Comparison of ENCODE assay signal across 10 mouse cellular contexts in the genomic region with DNA sequence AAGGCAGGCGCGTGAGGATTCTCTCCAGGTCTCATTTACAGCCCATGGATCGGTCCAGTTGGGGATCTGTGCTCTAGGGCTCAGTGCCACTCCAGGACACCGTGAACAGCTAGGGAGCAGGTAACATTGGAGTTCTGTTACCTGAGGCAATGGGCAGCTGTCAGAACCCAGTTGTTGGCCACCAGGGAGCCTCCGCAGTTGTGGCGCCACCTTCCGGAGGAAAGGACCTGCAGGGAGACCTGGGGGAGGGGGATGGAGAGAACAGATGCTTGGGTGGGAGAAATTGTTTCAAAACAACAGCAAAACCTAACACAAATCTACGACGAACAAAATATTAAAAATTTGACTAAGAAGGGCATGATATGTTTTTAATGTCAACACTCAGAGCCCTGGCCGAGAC. TPM values are rescaled to one million over a fixed set of nuclear protein-coding genes. Genes with fewer than 3 reads are reported as not detected.
A peak's percentile ranks its signal among the peaks of the same experiment; 100 is the strongest.
DNase-seq lines count a peak whose midpoint lies in the region; ATAC-seq and TF ChIP-seq lines count a peak whose summit lies in the region.
"Had no signal": no experiment of that assay in that cellular context is flagged by ENCODE, and none has a peak within 500 bp of the region (broad histone marks: within the 10 kb centered on the region; RNA-seq: fewer than 3 reads in every experiment).

No protein-coding gene starts in this region.

- no peak overlapping the region for H3K9ac ChIP-seq in heart, embryonic 11.5 days (ENCODE audit: low read depth, low read length)

- no peak overlapping the region for H3K4me3 ChIP-seq in heart, embryonic 10.5 days
- no peak overlapping the region for H3K4me3 ChIP-seq in heart, embryonic 11.5 days (ENCODE audit: low read depth, low read length)
- no peak overlapping the region for H3K4me3 ChIP-seq in thymus, adult 2 months (ENCODE audit: control insufficient read depth, insufficient read depth, low read length)
- no peak overlapping the region for H3K4me3 ChIP-seq in forebrain, embryonic 10.5 days

- no peak for ATAC-seq in heart, embryonic 11.5 days (replicated peaks; ENCODE audit: insufficient number of reproducible peaks, low FRiP score, low TSS enrichment)
- ATAC-seq: Patski had no signal

- peaks cover 15% of the 10 kb centered on the region for H3K4me1 ChIP-seq in heart, embryonic 10.5 days
- no peaks in the 10 kb centered on the region for H3K4me1 ChIP-seq in heart, embryonic 11.5 days (ENCODE audit: control insufficient read depth, insufficient read depth, low read length)
- no peaks in the 10 kb centered on the region for H3K4me1 ChIP-seq in thymus, adult 2 months (replicated peaks; ENCODE audit: control insufficient read depth, insufficient read depth, low read length)
- peaks cover 17% of the 10 kb centered on the region for H3K4me1 ChIP-seq in forebrain, embryonic 10.5 days

- H3K9me3 ChIP-seq in heart, embryonic 10.5 days = no peaks in the 10 kb centered on the region
- no peaks in the 10 kb centered on the region for H3K9me3 ChIP-seq in heart, embryonic 11.5 days (replicated peaks; ENCODE audit: control insufficient read depth, low read length)
- H3K9me3 ChIP-seq in forebrain, embryonic 10.5 days = no peaks in the 10 kb centered on the region

- no peak overlapping the region for H3K4me2 ChIP-seq in heart, embryonic 11.5 days

- DNase-seq in heart, embryonic 10.5 days (ENCODE audit: low spot score) = no peak
- peak; percentile 21 for DNase-seq in thymus, adult 2 months
- no peak for DNase-seq in thymus, adult 18-20 months
- DNase-seq in kidney, postnatal 36 days = peak; percentile 17 to 68
- peak; percentile 16 for DNase-seq in thymus, postnatal 25 days
- DNase-seq in adipocyte (ENCODE audit: low spot score) = no peak
- no peak for DNase-seq in forebrain, embryonic 10.5 days (ENCODE audit: extremely low spot score, low spot score)
- DNase-seq: cerebellum, postnatal 14 days had no signal

- H3K27me3 ChIP-seq in heart, embryonic 10.5 days (ENCODE audit: insufficient read depth, poor library complexity, severe bottlenecking) = no peaks in the 10 kb centered on the region
- H3K27me3 ChIP-seq in heart, embryonic 11.5 days (ENCODE audit: control insufficient read depth, insufficient read depth, low read length) = no peaks in the 10 kb centered on the region
- no peaks in the 10 kb centered on the region for H3K27me3 ChIP-seq in thymus, adult 2 months (ENCODE audit: control insufficient read depth, insufficient read depth, low read length)
- H3K27me3 ChIP-seq in forebrain, embryonic 10.5 days (ENCODE audit: poor library complexity, severe bottlenecking) = no peaks in the 10 kb centered on the region
- H3K27me3 ChIP-seq: Patski had no signal

- H3K36me3 ChIP-seq in heart, embryonic 10.5 days = no peaks in the 10 kb centered on the region
- no peaks in the 10 kb centered on the region for H3K36me3 ChIP-seq in heart, embryonic 11.5 days (ENCODE audit: control insufficient read depth, insufficient read depth, low read length)
- no peaks in the 10 kb centered on the region for H3K36me3 ChIP-seq in thymus, adult 2 months (ENCODE audit: control insufficient read depth, insufficient read depth, low read length)
- no peaks in the 10 kb centered on the region for H3K36me3 ChIP-seq in forebrain, embryonic 10.5 days (replicated peaks)

- no peak for TF ChIP-seq CTCF in thymus, adult 2 months (IDR thresholded peaks at IDR 0.05; ENCODE audit: borderline replicate concordance, control insufficient read depth, extremely low read depth, insufficient read depth, low read length, poor library complexity)

- no peak for TF ChIP-seq POLR2A in thymus, adult 2 months (IDR thresholded peaks at IDR 0.05; ENCODE audit: control insufficient read depth, extremely low read depth, insufficient read depth, low read length, poor library complexity)

- 62% methylated on average over 10 of the region's 10 CpGs for WGBS in heart, embryonic 10.5 days
- 61% methylated on average over 10 of the region's 10 CpGs for WGBS in heart, embryonic 11.5 days (ENCODE audit: insufficient replicate concordance)
- 91% methylated on average over 10 of the region's 10 CpGs for WGBS in thymus, adult 2 months
- 79% methylated on average over 10 of the region's 10 CpGs for WGBS in forebrain, embryonic 10.5 days

- H3K27ac ChIP-seq in heart, embryonic 10.5 days = 0 out of 2 replicates have a peak overlapping the region, but pooled peaks have one; percentile 11
- no peak overlapping the region for H3K27ac ChIP-seq in heart, embryonic 11.5 days (ENCODE audit: low read depth, low read length)
- H3K27ac ChIP-seq in thymus, adult 2 months (ENCODE audit: control insufficient read depth, insufficient read depth, low read length) = no peak overlapping the region
- H3K27ac ChIP-seq in forebrain, embryonic 10.5 days = no peak overlapping the region

RNA-seq across cellular contexts. Expression of a gene that starts 3.9 kb away (rescaled TPM):
- not detected in 2 replicates for polyA plus RNA-seq in heart, embryonic 10.5 days (2016; fragmentation: Nextera tagmentation; extraction: Ambion mirVana)
- polyA plus RNA-seq in heart, embryonic 11.5 days (2014; fragmentation: Nextera tagmentation; extraction: Ambion mirVana) = not detected in 2 replicates
- 0.46 and 2.1 TPM in 2 replicates for polyA plus RNA-seq in thymus, adult 2 months (2012; rRNA removed)
- polyA plus RNA-seq in forebrain, embryonic 10.5 days (2016; fragmentation: Nextera tagmentation; extraction: Ambion mirVana) = not detected in 2 replicates
- polyA plus RNA-seq: Patski had no signal

RNA-seq across cellular contexts. Expression of a gene that starts 24.1 kb away (rescaled TPM):
- not detected in 2 replicates for polyA plus RNA-seq in heart, embryonic 10.5 days (2016; fragmentation: Nextera tagmentation; extraction: Ambion mirVana)
- polyA plus RNA-seq in heart, embryonic 11.5 days (2014; fragmentation: Nextera tagmentation; extraction: Ambion mirVana) = not detected in 2 replicates
- polyA plus RNA-seq in thymus, adult 2 months (2012; rRNA removed) = 0.35 and 0.43 TPM in 2 replicates
- not detected in 2 replicates for polyA plus RNA-seq in forebrain, embryonic 10.5 days (2016; fragmentation: Nextera tagmentation; extraction: Ambion mirVana)
- polyA plus RNA-seq: Patski had no signal

RNA-seq across cellular contexts. Expression of a gene that starts 28.7 kb away (rescaled TPM):
- polyA plus RNA-seq in heart, embryonic 10.5 days (2016; fragmentation: Nextera tagmentation; extraction: Ambion mirVana) = 21.4 and 22.5 TPM in 2 replicates
- polyA plus RNA-seq in heart, embryonic 11.5 days (2014; fragmentation: Nextera tagmentation; extraction: Ambion mirVana) = 15.4 and 17.5 TPM in 2 replicates
- polyA plus RNA-seq in thymus, adult 2 months (2012; rRNA removed) = 16.0 and 16.9 TPM in 2 replicates
- 23.4 and 24.8 TPM in 2 replicates for polyA plus RNA-seq in forebrain, embryonic 10.5 days (2016; fragmentation: Nextera tagmentation; extraction: Ambion mirVana)

RNA-seq across cellular contexts. Expression of a gene that starts 31.4 kb away (rescaled TPM):
- 5.0 and 5.4 TPM in 2 replicates for polyA plus RNA-seq in heart, embryonic 10.5 days (2016; fragmentation: Nextera tagmentation; extraction: Ambion mirVana)
- polyA plus RNA-seq in heart, embryonic 11.5 days (2014; fragmentation: Nextera tagmentation; extraction: Ambion mirVana) = 3.2 and 4.3 TPM in 2 replicates
- 11.8 and 11.9 TPM in 2 replicates for polyA plus RNA-seq in thymus, adult 2 months (2012; rRNA removed)
- 4.8 TPM in 2 replicates for polyA plus RNA-seq in forebrain, embryonic 10.5 days (2016; fragmentation: Nextera tagmentation; extraction: Ambion mirVana)

RNA-seq across cellular contexts. Expression of a gene that starts 52.6 kb away (rescaled TPM):
- polyA plus RNA-seq in heart, embryonic 10.5 days (2016; fragmentation: Nextera tagmentation; extraction: Ambion mirVana) = 139 and 151 TPM in 2 replicates
- polyA plus RNA-seq in heart, embryonic 11.5 days (2014; fragmentation: Nextera tagmentation; extraction: Ambion mirVana) = 59.2 and 63.4 TPM in 2 replicates
- 120 and 128 TPM in 2 replicates for polyA plus RNA-seq in thymus, adult 2 months (2012; rRNA removed)
- polyA plus RNA-seq in forebrain, embryonic 10.5 days (2016; fragmentation: Nextera tagmentation; extraction: Ambion mirVana) = 39.5 and 41.5 TPM in 2 replicates

Comparison
In these comparisons a context has a peak if more than half of its experiments do, and no peak if none do; other contexts are left out.
1. DNase-seq: peak in thymus, adult 2 months (single experiment), kidney, postnatal 36 days (2 of 2) and thymus, postnatal 25 days (single experiment); none in heart, embryonic 10.5 days (single experiment), thymus, adult 18-20 months (0 of 2), adipocyte (single experiment) and forebrain, embryonic 10.5 days (single experiment).